8 mouse cellular contexts compared by ENCODE assay signal in the genomic region with DNA sequence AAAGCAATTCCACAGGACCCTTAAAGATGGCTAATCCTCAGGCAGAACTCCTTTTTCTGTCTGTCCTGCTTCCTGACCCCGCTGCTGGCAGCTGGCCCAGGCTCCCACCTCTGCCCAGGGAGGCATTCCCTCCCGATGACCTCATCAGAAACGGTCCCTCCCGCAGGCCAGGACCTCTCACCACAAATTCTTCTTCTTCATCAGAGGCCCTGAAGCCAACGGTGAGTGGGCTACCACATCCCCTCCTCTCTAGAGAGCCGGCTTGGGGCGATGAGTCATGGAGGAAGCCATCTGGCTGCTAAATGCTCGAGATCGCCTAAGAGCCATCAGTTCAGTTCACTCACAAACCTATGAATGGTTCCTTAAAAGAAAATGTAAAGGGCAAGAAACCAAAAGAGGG. TPM values are rescaled to one million over a fixed set of nuclear protein-coding genes. Genes with fewer than 3 reads are reported as not detected.
DNase-seq lines count a peak whose midpoint lies in the region; ATAC-seq lines count a peak whose summit lies in the region.

No protein-coding gene starts in this region.

- H3K36me3 ChIP-seq in embryonic facial prominence, embryonic 10.5 days (replicated peaks): no peaks in the 10 kb centered on the region
- no peaks in the 10 kb centered on the region for H3K36me3 ChIP-seq in kidney, embryonic 16.5 days (ENCODE audit: insufficient read depth, low read length)

- no peak overlapping the region for H3K4me2 ChIP-seq in kidney, embryonic 16.5 days (replicated peaks; ENCODE audit: low read depth, low read length)

- ATAC-seq in kidney, embryonic 16.5 days (ENCODE audit: low FRiP score, low TSS enrichment): 0 out of 2 replicates have a peak, but pooled peaks have one; percentile 27
- ATAC-seq in erythroid progenitor cell, adult 5-6 weeks (replicated peaks; ENCODE audit: low FRiP score, poor library complexity, severe bottlenecking): no peak

- H3K9me3 ChIP-seq in embryonic facial prominence, embryonic 10.5 days: no peaks in the 10 kb centered on the region
- no peaks in the 10 kb centered on the region for H3K9me3 ChIP-seq in kidney, embryonic 16.5 days (ENCODE audit: low read length)

- WGBS in embryonic facial prominence, embryonic 10.5 days: 21% methylated on average over 9 of the region's 9 CpGs
- WGBS in kidney, embryonic 16.5 days: 12% methylated on average over 9 of the region's 9 CpGs

- peaks cover 55% of the 10 kb centered on the region for H3K4me1 ChIP-seq in embryonic facial prominence, embryonic 10.5 days
- H3K4me1 ChIP-seq in kidney, embryonic 16.5 days (ENCODE audit: insufficient read depth, low read length): peaks cover 28% of the 10 kb centered on the region

- no peak overlapping the region for H3K4me3 ChIP-seq in embryonic facial prominence, embryonic 10.5 days
- no peak overlapping the region for H3K4me3 ChIP-seq in kidney, embryonic 16.5 days (ENCODE audit: low read length)

- no peaks in the 10 kb centered on the region for H3K27me3 ChIP-seq in embryonic facial prominence, embryonic 10.5 days (replicated peaks; ENCODE audit: low read depth, poor library complexity, severe bottlenecking)
- H3K27me3 ChIP-seq in kidney, embryonic 16.5 days (ENCODE audit: insufficient read depth, low read length): no peaks in the 10 kb centered on the region

- H3K27ac ChIP-seq in embryonic facial prominence, embryonic 10.5 days (replicated peaks): peak overlapping the region; percentile 74
- no peak overlapping the region for H3K27ac ChIP-seq in kidney, embryonic 16.5 days (ENCODE audit: low read length)

- H3K9ac ChIP-seq in kidney, embryonic 16.5 days (replicated peaks; ENCODE audit: low read length): no peak overlapping the region

- DNase-seq in gastrocnemius, postnatal 4 days (ENCODE audit: low spot score in 2 of 2): peak; percentile 24 to 50
- DNase-seq in gastrocnemius, adult 18-20 months (ENCODE audit: low spot score): no peak
- peak; percentile 95 for DNase-seq in 416B (ENCODE audit: low read depth)
- peak; percentile 56 for DNase-seq in embryonic facial prominence, embryonic 10.5 days (ENCODE audit: low spot score)
- DNase-seq in natural killer cell, adult 2 months (ENCODE audit: low spot score in 2 of 2): no peak
- no peak for DNase-seq in thymus, postnatal 4 days

RNA-seq across cellular contexts. Expression of a gene that starts 56.7 kb away (rescaled TPM):
- 1,000 to 10,000 TPM; 7,029 to 7,975 TPM for total RNA-seq in gastrocnemius, postnatal 4 days (2021)
- over 10,000 TPM; 24,162 to 25,960 TPM for total RNA-seq in gastrocnemius, adult 18-20 months (2021)
- polyA plus RNA-seq in embryonic facial prominence, embryonic 10.5 days (2016; fragmentation: Nextera tagmentation; extraction: Ambion mirVana): 331 and 369 TPM in 2 replicates
- 578 and 635 TPM in 2 replicates for polyA plus RNA-seq in kidney, embryonic 16.5 days (2015; fragmentation: Nextera tagmentation; extraction: Ambion mirVana)
- total RNA-seq in erythroid progenitor cell, adult 5-6 weeks (2015; ENCODE audit: low replicate concordance): 53.7 and 60.2 TPM in 2 replicates
- total RNA-seq in erythroid progenitor cell, adult 5-6 weeks (2017; ENCODE audit: low replicate concordance): 68.7 and 75.5 TPM in 2 replicates

Comparison
In these comparisons a context has a peak if more than half of its experiments do, and no peak if none do; other contexts are left out.
1. DNase-seq: peak in gastrocnemius, postnatal 4 days (2 of 2), 416B (single experiment) and embryonic facial prominence, embryonic 10.5 days (single experiment); none in gastrocnemius, adult 18-20 months (single experiment), natural killer cell, adult 2 months (0 of 2) and thymus, postnatal 4 days (single experiment).
2. RNA of a gene that starts 56.7 kb away (total RNA-seq): 24,162 to 25,960 TPM in gastrocnemius, adult 18-20 months and 7,029 to 7,975 TPM in gastrocnemius, postnatal 4 days; 53.7 to 75.5 TPM in erythroid progenitor cell, adult 5-6 weeks; every median in the first group is over 10 times any median in the second.